Mouse (Mus musculus) thymus, postnatal 25 days (tissue): ENCODE measurements around the gene Vax1.
A peak's percentile ranks its signal among the peaks of the same experiment; 100 is the strongest.

Experiments used
- DNase-seq: peaks from one replicate; pipeline ENCODE4 v3.0.0; 2022

The Vax1 gene

DNA sequence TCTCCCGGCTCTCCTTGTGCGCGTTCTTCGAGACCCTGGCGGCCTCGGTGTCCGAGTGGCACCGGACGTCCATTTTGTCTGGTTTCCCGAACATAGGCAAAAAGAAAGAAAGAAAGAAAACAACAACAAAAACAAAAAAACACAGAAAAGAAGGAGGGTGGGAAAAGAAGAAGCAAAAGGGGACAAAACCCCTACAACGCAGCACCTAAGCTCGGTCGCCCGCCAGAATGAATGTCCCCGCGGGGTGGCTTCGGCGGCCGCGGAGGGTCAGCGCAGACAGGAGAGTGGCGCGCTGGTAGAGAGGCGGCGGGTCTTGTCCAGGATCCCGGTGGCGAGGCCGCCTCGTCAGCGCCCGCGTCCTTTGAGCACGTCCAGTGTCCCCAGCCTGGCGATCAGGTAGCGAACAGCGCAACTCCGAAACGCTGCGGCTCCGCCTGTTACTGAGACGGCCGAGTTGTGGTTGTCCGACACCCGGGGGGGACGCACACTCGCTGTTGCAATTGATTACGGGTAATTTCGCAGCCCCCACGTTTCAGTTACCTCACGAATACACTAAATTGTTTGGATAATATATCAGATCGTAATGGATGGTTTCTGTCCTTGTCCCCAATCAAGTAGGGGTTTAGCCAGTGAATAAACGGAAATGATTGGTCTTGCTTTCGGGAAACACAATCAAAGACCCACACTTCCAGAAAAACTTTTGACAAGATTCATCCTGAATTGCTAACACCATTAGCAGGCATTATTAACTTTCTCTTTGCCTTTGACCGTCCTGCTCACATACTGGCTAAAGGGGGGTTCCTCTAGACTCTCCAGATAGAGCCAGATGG, at the start of gene Vax1:
TSS of gene Vax1 (minus strand) at position 121 of the 830 bp plus-strand sequence.
- DNase-seq = no peak

DNA sequence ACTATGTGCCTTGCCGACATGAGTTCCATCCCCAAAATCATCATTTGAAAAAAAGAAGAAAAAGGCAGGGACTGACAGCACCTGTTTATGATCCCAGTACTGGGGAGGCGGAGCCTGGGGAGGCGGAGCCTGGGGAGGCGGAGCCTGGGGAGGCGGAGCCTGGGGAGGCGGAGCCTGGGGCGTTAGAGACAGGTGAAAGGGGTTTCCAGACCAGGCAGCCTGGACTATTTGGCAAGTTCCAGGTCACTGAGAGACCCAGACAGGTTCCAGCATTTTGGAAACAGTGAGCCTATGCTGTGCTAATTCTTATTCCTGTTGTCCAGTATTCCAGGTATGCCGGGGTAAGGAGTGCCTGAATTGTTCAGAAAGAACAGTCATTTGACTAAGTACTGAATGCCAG, 49.1 kb upstream of the Vax1 start, which contains the start of gene Kcnk18:
TSS of gene Kcnk18 (plus strand) at position 224 of the 400 bp plus-strand sequence.
- no peak for DNase-seq

DNA sequence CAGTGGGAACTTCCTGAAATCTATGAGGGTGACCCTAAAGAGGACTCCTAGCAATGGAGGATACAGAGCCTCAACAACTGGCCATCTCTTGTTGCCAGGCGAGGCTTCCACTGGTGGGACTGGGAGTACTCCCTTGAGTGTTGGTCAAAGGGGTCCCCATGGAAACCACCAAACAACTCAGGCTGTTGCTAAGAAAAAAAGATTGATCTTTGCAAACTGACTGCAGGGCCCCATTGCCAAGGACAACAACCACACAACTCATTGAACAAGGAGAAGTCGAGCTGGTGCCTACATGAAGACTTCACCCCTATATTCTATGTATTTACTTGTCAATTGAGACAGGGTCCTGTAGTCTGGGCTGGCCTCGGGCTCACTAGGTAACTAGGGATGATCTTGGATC, 47.0 kb upstream of the Vax1 start:
- no peak for DNase-seq

DNA sequence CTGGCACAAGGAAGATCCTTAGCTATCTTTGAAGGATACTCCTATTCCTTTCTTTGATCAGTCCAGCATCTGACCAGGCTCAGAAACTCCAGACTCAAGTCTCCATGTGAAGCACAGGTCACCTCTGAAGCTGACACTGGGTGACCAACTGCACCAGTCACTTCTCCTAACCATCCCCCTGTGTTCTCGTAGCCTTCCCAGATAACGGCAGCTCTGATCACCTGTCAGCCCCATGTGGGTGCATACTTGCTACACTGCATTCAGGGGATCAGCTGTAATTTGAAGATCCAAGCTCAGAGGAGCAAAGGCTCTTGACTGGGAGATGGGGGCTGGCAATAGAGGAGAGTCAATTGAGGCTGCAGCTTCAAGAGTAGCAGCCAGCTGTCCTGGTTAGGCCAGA, 39.1 kb upstream of the Vax1 start:
- DNase-seq = no peak

DNA sequence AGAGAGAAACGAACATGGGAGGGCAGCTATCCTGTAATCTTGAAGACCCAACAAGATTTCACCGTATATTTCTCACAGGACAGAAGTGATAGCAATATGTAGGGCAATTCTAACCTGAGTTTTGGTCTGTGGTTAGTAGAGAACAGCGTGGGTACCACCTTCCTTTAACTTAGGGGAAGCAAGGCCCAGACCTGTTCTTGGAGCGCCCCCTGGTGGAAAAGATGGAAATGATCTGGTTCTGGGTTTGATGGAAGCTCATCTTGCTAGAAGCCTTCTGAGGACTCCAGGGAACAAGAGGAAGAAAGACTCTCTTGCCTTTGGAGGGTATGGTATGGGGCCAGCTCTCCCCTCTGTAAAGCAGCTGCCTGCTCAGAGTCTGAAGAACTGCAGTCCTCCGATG, 38.6 kb upstream of the Vax1 start:
- peak; percentile 58 for DNase-seq

DNA sequence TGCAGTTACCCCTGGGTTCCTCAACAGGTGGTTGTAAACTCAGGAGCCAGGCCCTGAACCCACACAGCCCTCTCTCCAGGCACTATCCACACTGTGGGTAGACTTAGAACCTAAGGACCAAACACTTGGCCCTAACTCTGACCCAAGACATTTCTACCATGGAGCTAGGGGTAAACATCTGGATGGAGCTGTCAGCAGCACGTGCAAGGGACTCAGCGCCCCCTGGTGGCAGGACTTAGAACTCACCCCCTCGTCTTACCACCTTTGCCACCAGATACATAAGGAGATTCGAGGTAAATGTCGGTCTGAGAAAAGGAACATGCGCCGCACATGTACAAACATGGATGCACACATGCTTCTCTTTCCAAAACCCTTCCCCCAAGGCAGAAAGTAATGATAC, 28.3 kb upstream of the Vax1 start:
- peak; percentile 63 for DNase-seq

DNA sequence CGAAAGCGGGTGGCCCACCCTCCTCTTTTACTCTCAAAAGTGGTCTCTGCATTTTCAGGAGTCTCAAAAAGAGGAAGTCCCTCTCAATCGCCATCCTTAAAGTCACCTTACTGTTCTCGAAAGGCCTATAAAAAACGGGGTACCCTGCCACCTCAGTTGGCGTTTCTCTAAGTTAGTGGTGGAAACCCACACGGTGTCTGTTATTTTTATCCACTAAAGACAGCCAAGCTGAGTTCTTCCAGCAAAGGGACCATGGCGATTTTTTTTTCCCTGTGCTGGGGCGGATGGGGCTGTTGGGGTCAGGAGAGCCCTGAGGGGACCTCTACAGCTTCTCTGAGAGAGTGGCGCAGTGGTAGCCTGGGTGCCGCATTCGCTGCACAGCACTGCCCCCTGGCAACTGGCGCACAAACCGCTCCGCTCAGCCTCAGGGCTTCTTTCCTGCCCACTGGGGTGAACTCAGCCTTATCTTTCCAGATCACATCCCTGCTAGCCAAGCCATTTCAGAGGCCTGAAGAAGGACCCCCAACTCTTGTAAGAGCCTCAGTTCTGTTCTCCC, 26.3 kb upstream of the Vax1 start:
- peak; percentile 27 for DNase-seq

DNA sequence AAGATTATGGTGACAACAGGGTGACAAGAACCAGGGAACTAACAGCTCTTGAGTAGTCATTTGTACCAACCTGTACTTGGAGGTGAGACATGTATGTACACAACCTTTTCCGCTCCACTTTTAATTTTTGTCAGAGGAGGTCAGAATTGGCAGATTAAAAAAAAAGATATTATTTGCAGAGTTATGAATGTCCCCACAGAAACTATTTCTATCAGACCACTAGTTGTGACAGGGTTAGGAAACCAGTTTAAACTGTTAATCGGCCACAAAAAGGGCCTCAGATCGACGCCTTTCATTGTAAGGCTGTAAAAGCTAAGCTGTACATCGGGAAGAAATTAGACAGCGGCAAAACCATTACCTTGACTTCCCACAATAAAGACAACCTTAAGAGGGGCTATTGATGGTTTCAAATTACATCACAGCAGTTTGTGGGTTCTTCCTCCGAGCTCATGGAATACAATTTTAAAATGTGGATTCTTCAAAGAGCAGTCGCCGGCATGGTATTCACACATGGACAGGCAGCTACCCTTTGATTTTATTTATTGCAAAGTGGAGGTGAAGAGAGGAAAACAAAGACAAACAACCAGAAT, 25.4 kb upstream of the Vax1 start:
- no peak for DNase-seq

DNA sequence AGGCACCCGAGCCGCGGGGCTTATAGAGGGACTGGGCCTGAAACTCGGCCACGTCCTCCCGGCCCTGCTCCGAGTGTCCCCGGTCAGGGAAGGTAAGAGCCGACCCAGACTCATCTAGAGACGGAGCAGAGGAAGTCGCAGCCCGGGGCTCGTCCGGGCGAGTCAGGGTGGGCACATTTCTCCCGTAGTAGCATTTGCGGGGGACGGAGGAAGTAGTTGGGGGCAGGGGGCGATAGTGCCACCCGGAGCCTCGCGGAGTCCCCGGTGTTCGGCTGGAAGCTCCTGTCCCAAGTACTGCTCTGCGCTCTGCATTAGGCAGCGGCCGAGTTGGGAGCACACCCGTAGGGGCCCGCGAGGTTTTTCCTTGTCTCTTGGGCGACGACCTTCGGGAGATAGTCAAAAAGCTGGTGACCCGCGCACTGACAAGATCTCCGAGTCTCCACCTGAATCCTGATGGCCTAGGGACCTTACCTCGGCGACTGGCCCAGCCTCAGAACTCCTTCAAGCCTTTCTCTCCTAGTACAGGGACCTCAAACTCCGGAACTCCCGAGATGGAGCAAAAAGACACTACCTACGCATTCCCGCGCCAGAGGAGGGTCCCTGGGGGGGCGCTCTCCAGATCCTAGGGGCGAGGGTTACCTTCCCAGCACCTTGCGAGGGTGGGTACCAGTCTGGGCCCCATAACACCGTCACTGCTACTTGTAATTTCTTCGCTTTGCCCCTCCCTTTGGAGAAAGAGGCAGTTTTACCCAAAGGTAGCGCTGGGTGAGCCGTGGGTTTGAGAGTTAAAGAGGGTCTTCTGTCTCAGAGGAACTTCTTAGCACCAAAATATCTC, 24.3 kb upstream of the Vax1 start:
- DNase-seq = no peak

DNA sequence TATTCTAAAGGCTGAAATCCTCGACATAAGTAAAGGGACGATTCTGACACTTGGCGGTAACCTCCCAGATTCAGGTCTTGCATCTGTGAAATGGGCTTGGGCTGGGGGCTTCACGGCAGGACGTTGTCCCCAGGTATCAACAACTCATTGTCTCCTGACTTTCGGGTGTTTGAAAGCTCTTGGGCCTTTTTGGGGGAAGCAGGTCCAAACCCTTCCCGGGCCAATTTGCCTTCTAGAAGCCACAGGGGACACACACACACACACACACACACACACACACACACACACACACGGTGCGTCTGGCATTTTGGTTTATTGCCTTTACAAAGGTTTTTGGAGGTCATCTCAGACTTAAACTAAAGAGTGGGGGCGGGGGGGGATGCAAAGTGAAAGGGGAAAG, 23.6 kb upstream of the Vax1 start:
- no peak for DNase-seq

DNA sequence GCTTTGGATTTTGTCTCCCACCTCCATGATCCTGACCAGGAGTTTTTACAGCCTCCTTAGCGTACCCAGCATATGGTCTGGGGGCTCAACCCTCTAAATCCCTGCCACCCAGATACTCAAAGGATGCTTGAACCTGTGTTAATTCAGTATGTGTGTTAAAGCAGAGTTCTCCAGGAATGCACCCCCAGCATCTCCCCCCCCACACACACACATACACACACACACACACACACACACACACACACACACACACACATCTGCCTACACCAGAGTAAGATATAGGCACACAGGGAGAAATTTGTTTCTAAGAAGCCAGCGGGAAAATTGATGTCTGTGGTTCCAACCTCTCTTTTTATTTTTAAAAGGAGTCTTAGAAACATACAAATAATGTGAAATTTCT, 22.6 kb upstream of the Vax1 start:
- no peak for DNase-seq

DNA sequence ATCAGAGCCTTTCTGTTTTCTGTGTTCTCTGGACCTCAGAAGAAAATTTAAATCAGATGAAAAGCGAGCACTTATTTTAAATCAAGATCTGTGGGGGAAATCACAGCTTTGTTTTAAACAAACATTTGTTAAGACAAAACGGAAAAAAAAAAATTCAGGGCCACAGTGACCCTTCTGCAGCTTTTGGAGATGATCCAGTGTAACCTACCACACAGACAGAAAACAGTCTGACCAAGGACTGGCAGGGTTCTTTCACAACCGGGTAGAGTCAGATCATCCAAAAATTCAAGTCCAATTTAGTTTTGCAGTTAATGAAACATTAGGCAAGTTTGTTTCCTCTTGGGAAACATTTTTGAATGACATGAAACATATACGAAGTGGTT, 21.3 kb upstream of the Vax1 start:
- no peak for DNase-seq

DNA sequence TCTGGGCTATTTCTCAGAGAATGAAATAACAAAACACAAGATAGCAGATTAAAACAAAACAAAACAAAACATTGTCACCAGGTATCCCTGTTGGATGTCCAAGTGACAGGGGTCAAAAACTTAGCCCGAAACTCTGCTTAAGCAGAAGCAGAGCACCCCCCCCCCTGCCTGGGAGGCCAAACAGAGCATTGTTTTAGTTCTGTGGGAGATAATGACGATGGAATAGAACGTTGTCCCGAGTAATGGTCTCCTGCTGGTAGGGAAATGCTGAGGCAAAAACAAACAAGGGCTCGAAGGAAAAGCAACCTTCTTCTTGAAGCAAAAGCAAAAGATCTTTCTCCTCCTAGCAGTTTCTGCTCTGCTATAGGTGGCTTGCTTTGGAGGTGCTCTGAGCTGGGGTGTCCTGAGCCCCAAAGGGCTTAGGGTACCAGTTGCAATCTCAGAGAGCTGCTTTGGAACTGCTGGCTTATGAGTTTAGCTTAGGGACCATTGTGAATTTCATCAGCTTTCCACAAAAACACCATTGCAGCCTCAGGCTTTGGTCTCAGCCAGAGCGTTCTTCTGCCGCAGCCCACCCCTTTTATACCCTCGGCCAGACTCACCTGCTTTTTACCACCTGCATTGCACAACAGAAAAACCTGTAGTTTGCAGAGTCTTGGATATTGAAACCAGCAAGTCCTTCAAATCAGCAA, 20.7 kb upstream of the Vax1 start:
- no peak for DNase-seq

DNA sequence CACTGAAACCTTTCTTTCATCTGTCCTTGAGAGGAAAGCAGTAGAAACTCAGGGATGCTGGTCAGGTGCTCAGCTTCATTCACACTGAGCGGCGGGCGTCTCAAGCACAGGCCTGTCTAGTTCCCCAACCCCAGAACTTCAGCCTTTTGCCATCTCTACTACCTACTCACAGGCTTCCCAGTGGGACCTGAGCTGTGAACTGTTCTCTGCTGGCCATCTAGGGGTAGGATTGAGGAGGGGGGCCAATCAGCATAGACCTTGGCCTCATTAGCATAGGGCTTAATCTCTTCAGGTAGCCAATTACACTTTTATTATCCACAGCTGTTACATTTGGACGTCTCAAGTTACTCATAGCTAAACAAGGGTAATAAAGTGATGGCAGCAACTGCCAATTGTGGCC, 19.1 kb upstream of the Vax1 start:
- no peak for DNase-seq

DNA sequence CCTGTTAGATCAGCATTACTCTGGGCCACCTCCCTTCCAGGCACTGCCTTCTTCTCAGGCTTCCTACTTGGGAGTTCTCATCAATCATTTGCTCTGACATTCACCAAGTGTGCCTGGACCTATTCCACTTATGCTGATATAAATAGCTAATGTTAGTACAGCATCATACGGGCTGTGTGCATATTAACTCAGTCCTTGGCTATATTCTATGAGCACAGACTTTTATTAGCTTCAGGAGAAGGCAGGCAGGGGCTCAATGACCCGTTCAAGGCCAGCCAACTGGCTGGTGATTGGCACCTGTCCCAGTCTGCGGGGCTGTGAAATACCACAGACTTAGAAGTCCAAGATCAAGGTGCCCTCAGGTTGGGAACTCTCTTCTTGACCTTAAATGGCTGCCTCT, 14.1 kb upstream of the Vax1 start:
- no peak for DNase-seq

DNA sequence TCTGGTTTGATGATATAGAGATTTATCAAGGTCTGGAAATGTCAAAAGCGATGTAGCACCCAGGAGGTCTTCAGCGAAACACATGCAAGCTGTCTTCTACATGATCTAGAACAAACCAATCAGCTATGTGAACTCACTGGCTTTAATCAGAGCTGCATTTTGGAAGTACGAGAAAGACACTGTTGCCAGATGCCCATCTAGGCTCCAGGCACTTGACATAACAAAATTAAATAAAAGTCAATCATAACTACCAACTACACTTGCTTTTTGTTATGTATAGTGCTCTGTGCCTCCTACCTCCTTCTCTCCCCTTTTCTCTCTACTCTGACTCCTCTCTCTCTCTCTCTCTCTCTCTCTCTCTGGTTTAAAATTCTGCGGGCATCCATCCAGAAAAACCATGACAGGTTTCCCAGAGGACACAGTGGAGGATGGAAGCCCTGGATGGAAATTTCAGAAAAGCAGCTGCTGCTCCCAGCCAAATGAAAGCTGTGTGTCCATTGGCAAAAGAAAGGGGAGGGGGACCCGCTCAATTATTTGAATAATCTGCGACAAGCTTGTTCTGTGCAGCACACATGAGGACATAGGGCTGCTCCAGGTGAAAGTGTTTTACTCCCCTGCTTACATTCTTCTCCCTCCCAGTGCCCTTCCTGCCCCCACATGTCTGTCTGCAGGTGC, 3.6 kb upstream of the Vax1 start:
- no peak for DNase-seq

DNA sequence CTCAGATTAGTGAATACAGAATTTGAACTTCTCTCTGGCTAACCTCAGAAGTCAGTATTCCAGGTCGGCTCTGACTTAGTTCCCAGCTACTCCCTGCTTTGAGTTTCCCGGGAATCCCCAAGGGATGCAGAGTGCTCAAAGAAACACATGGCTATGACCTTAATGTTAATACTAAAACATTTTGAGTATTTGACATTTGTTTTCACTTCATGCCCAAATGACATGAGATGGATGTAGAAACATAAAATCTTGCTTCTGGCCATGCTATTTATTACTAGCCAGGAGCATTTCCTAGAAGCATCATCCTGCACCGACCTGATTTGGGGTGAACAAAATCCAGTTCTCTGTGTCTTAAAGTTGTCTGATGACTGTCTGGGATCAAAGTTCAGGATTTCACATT, 2.9 kb upstream of the Vax1 start:
- no peak for DNase-seq

DNA sequence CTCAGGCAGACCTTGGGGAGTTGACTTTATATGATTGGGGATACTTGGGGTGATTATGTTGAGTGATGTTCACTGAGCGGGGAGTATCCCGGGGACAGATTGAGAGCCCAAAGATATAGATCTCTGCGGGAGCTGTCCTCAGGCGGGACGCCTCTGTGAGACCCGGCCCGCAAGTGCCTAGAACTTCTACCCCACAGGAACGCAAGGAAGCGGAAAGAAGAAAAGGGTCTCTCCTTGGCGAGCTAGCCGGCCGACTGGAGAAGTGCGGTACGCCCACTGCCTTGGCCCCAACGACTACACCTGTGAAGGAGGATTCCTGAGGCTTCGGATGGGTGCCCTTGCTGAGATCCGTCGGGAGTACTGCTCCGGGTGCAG, 2.0 kb upstream of the Vax1 start:
- DNase-seq = no peak

DNA sequence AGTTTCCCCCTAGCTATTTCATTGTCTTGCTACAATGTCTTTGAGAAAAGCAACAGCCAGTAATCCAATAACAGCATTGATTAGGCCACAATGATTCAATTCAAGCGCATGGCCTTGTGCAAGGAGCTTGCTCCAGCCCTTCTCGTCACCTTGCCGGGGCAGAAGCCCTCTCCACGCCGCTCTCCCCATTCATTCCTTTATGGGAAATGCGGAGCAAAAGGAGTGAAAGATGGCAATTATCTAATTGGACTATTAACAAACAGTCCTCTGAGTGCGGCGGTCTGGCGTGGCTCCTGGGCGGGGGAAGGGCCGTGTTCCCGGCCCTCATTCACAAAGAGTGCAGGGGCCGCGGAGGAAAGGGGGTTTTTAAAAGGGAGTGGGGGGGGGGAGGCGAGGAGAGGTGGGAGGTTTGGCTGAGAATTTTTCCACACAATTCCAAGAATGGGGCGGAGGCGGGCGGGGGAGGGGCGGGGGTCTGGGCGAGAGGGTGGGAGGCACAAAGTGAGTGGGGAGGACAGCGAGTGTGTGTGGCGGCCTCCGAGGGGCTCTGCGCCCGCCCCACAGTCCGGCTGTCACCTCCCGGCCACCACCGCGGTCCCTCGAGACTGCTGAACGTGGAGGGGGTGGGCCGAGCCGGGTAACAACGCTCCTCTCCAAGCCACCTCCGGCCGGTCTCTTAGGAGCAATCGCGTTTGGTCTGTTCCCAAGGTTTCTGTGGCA, 1.5 kb upstream of the Vax1 start:
- DNase-seq = no peak

DNA sequence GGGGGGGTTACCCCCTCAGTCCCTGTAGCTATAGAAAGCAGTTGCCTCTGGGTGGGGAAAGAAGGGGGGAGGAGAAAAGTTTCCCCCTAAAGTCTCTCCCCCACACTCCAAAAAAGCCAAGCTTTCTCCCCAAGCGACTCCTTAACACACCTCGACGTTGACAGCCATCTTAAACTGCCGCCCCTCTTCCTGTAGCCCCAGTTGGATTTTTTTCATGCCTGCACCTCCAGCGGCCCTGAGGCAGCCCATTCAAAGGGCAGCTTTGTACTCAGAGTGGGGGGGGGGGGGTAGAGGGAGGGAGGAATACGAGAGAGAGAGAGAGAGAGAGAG, 875 bp upstream of the Vax1 start:
- DNase-seq = no peak

DNA sequence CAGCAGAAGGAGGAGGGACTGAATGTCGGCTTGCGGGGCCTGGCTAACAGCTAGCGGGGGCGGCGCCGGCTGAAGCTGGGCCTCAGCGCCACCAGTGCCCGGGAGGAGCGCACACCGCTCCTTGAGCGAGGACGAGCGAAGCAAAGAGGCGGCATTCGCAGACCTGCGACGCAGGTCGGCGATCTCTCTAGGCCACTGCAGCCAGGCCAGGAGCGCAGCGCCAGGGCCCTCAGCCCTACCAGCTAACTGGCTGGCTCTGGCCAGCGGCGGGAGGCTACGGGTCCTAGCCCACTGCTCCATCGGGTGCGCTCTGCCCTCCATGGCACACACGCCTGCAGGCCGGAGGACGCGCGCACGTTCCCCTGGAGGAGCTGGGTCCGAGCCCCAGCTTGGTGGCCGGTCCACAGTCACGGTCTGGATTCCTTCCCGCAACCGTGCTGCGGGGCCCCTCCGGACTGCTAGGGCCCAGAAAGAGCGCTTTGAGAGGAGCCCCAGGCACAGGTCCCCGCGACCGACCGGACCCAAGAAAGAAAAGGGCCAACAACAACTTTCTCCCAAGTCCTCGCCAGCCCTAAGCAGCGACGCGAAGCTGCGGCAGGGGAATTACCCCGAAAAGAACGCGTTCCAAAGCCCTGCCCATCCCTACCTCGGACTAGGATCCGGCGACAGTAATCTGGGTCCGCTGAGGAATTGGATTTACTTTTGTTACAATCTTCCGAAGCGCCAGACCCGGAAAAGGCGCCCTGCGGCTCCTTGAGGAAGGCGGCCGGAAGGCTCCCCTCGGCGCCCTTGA, 517 bp downstream of the Vax1 start:
- DNase-seq = no peak
